ENCODE assay signal across 8 mouse cellular contexts in the genomic region with DNA sequence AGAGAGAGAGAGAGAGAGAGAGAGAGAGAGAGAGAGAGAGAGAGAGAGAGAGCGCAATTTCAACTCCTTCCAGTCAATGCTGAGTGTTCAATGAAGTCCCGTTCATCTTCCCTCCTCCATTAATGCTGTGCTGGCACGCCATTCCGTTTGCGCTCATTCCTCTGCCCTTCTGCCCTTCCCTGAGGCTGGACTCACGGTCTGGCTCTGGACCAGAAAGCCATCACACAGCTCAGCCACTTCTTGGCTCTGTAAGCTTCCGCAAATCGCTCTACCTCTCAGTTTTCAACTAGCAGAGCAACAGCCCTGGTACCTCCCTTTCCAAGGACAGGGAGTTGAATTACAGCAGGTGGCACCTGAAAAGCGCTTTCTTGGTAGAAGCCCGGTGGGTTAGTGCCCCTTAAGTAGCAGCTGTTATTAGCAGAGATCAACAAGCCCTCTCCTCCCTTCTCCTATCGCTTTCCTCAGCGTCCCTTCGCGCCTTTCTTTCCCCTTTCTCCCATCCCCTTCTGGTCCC. TPM values are rescaled to one million over a fixed set of nuclear protein-coding genes. Genes with fewer than 3 reads are reported as not detected.
DNase-seq lines count a peak whose midpoint lies in the region; ATAC-seq and TF ChIP-seq lines count a peak whose summit lies in the region.

No protein-coding gene starts in this region.

- DNase-seq in adrenal gland, postnatal 10 days = peak; percentile 36
- no peak for DNase-seq in adrenal gland, postnatal 4 days (ENCODE audit: low spot score in 2 of 2)
- peak; percentile 43 for DNase-seq in hindbrain, postnatal 0 days (ENCODE audit: low spot score)
- no peak for DNase-seq in urinary bladder, postnatal 10 days (ENCODE audit: low spot score)
- DNase-seq in frontal cortex, postnatal 10 days (ENCODE audit: low spot score in 2 of 2) = no peak

- no peaks in the 10 kb centered on the region for H3K9me3 ChIP-seq in embryonic facial prominence, embryonic 15.5 days (replicated peaks)
- H3K9me3 ChIP-seq in hindbrain, postnatal 0 days (ENCODE audit: low read length) = no peaks in the 10 kb centered on the region
- H3K9me3 ChIP-seq in liver, embryonic 12.5 days (replicated peaks) = no peaks in the 10 kb centered on the region
- no peaks in the 10 kb centered on the region for H3K9me3 ChIP-seq in neural tube, embryonic 13.5 days

- peak overlapping the region; percentile 53 for H3K4me2 ChIP-seq in embryonic facial prominence, embryonic 15.5 days (replicated peaks)
- H3K4me2 ChIP-seq in hindbrain, postnatal 0 days (ENCODE audit: low read depth, low read length) = peak overlapping the region; percentile 55
- peak overlapping the region; percentile 39 for H3K4me2 ChIP-seq in liver, embryonic 12.5 days
- H3K4me2 ChIP-seq in neural tube, embryonic 13.5 days = peak overlapping the region; percentile 50

- H3K9ac ChIP-seq in embryonic facial prominence, embryonic 15.5 days = no peak overlapping the region
- H3K9ac ChIP-seq in hindbrain, postnatal 0 days (replicated peaks; ENCODE audit: low read length) = 0 out of 2 replicates have a peak overlapping the region, but pooled peaks have one; percentile 3
- no peak overlapping the region for H3K9ac ChIP-seq in liver, embryonic 12.5 days
- peak overlapping the region; percentile 52; the same call in 1 of the 2 replicates for H3K9ac ChIP-seq in neural tube, embryonic 13.5 days

- H3K27ac ChIP-seq in embryonic facial prominence, embryonic 15.5 days (replicated peaks) = no peak overlapping the region
- H3K27ac ChIP-seq in hindbrain, postnatal 0 days = no peak overlapping the region
- H3K27ac ChIP-seq in liver, embryonic 12.5 days = no peak overlapping the region
- H3K27ac ChIP-seq in neural tube, embryonic 13.5 days (replicated peaks) = no peak overlapping the region

- H3K4me1 ChIP-seq in embryonic facial prominence, embryonic 15.5 days = peaks cover 9% of the 10 kb centered on the region; the same call in 1 of the 2 replicates
- H3K4me1 ChIP-seq in hindbrain, postnatal 0 days (ENCODE audit: insufficient read depth, low read length) = no peaks in the 10 kb centered on the region
- H3K4me1 ChIP-seq in liver, embryonic 12.5 days = no peaks in the 10 kb centered on the region
- H3K4me1 ChIP-seq in neural tube, embryonic 13.5 days (replicated peaks) = peaks cover 12% of the 10 kb centered on the region

- WGBS in embryonic facial prominence, embryonic 15.5 days = 3% methylated on average over 14 of the region's 14 CpGs
- 3% methylated on average over 14 of the region's 14 CpGs for WGBS in hindbrain, postnatal 0 days
- 6% methylated on average over 14 of the region's 14 CpGs for WGBS in liver, embryonic 12.5 days (ENCODE audit: insufficient replicate concordance)
- 1% methylated on average over 13 of the region's 14 CpGs for WGBS in neural tube, embryonic 13.5 days

- H3K4me3 ChIP-seq in embryonic facial prominence, embryonic 15.5 days (replicated peaks) = peak overlapping the region; percentile 35
- peak overlapping the region; percentile 34 for H3K4me3 ChIP-seq in hindbrain, postnatal 0 days (ENCODE audit: low read length)
- no peak overlapping the region for H3K4me3 ChIP-seq in liver, embryonic 12.5 days
- peak overlapping the region; percentile 25 for H3K4me3 ChIP-seq in neural tube, embryonic 13.5 days

- no peaks in the 10 kb centered on the region for H3K36me3 ChIP-seq in embryonic facial prominence, embryonic 15.5 days
- H3K36me3 ChIP-seq in hindbrain, postnatal 0 days (ENCODE audit: insufficient read depth, low read length) = no peaks in the 10 kb centered on the region
- no peaks in the 10 kb centered on the region for H3K36me3 ChIP-seq in liver, embryonic 12.5 days
- no peaks in the 10 kb centered on the region for H3K36me3 ChIP-seq in neural tube, embryonic 13.5 days

- H3K27me3 ChIP-seq in embryonic facial prominence, embryonic 15.5 days = peaks cover 20% of the 10 kb centered on the region
- no peaks in the 10 kb centered on the region for H3K27me3 ChIP-seq in hindbrain, postnatal 0 days (ENCODE audit: insufficient read depth, low read length)
- H3K27me3 ChIP-seq in liver, embryonic 12.5 days (replicated peaks) = peaks cover 28% of the 10 kb centered on the region
- H3K27me3 ChIP-seq in neural tube, embryonic 13.5 days = peaks cover 40% of the 10 kb centered on the region

- no peak for TF ChIP-seq CTCF in hindbrain, postnatal 0 days (IDR thresholded peaks at IDR 0.05; ENCODE audit: low read depth)

- no peak for ATAC-seq in embryonic facial prominence, embryonic 15.5 days (ENCODE audit: insufficient number of reproducible peaks, low FRiP score, low TSS enrichment, low read depth)
- ATAC-seq in hindbrain, postnatal 0 days = no peak
- no peak for ATAC-seq in liver, embryonic 12.5 days
- no peak for ATAC-seq in neural tube, embryonic 13.5 days (ENCODE audit: low read depth)

RNA-seq across cellular contexts. Expression of gene Crym, which starts 0.6 kb away (rescaled TPM):
- total RNA-seq in adrenal gland, postnatal 10 days (2021) = 1 to 10 TPM; 1.5 to 2.7 TPM
- total RNA-seq in adrenal gland, postnatal 4 days (2021) = 1 to 10 TPM; 3.6 to 4.5 TPM
- 36.9 and 38.1 TPM in 2 replicates for polyA plus RNA-seq in embryonic facial prominence, embryonic 15.5 days (2015; fragmentation: Nextera tagmentation; extraction: Ambion mirVana)
- total RNA-seq in hindbrain, postnatal 0 days (2014; rRNA removed) = 9.4 and 16.9 TPM in 2 replicates
- polyA plus RNA-seq in hindbrain, postnatal 0 days (2015; fragmentation: Nextera tagmentation; extraction: Ambion mirVana) = 8.1 and 8.7 TPM in 2 replicates
- 0.23 and 0.43 TPM in 2 replicates for polyA plus RNA-seq in liver, embryonic 12.5 days (2016; fragmentation: Nextera tagmentation; extraction: Ambion mirVana)
- polyA plus RNA-seq in neural tube, embryonic 13.5 days (2015; fragmentation: Nextera tagmentation; extraction: Ambion mirVana) = 5.6 and 5.9 TPM in 2 replicates

RNA-seq across cellular contexts. Expression of gene Abca14, which starts 2.5 kb away (rescaled TPM):
- not detected for total RNA-seq in adrenal gland, postnatal 10 days (2021)
- under 1 TPM in 1 of 2 experiments, not detected in 1; 0.25 TPM for total RNA-seq in adrenal gland, postnatal 4 days (2021)
- polyA plus RNA-seq in embryonic facial prominence, embryonic 15.5 days (2015; fragmentation: Nextera tagmentation; extraction: Ambion mirVana) = not detected in 2 replicates
- not detected in 2 replicates for total RNA-seq in hindbrain, postnatal 0 days (2014; rRNA removed)
- not detected in 2 replicates for polyA plus RNA-seq in hindbrain, postnatal 0 days (2015; fragmentation: Nextera tagmentation; extraction: Ambion mirVana)
- 0.43 TPM in 1 of 2 replicates, not detected in the other for polyA plus RNA-seq in liver, embryonic 12.5 days (2016; fragmentation: Nextera tagmentation; extraction: Ambion mirVana)
- polyA plus RNA-seq in neural tube, embryonic 13.5 days (2015; fragmentation: Nextera tagmentation; extraction: Ambion mirVana) = not detected in 2 replicates

RNA-seq across cellular contexts. Expression of gene Anks4b, which starts 27.6 kb away (rescaled TPM):
- 1 to 10 TPM; 1.1 to 2.5 TPM for total RNA-seq in adrenal gland, postnatal 10 days (2021)
- 1 to 10 TPM; 1.6 to 2.4 TPM for total RNA-seq in adrenal gland, postnatal 4 days (2021)
- 0.04 TPM in 1 of 2 replicates, not detected in the other for polyA plus RNA-seq in embryonic facial prominence, embryonic 15.5 days (2015; fragmentation: Nextera tagmentation; extraction: Ambion mirVana)
- total RNA-seq in hindbrain, postnatal 0 days (2014; rRNA removed) = not detected in 2 replicates
- polyA plus RNA-seq in hindbrain, postnatal 0 days (2015; fragmentation: Nextera tagmentation; extraction: Ambion mirVana) = not detected in 2 replicates
- 1.2 and 1.3 TPM in 2 replicates for polyA plus RNA-seq in liver, embryonic 12.5 days (2016; fragmentation: Nextera tagmentation; extraction: Ambion mirVana)
- polyA plus RNA-seq in neural tube, embryonic 13.5 days (2015; fragmentation: Nextera tagmentation; extraction: Ambion mirVana) = not detected in 2 replicates

RNA-seq across cellular contexts. Expression of gene Zp2, which starts 56.2 kb away (rescaled TPM):
- total RNA-seq in adrenal gland, postnatal 10 days (2021) = under 1 TPM in 1 of 2 experiments, not detected in 1; 0.33 TPM
- total RNA-seq in adrenal gland, postnatal 4 days (2021) = under 1 TPM in 1 of 2 experiments, not detected in 1; 0.22 TPM
- polyA plus RNA-seq in embryonic facial prominence, embryonic 15.5 days (2015; fragmentation: Nextera tagmentation; extraction: Ambion mirVana) = 0.09 TPM in 2 replicates
- total RNA-seq in hindbrain, postnatal 0 days (2014; rRNA removed) = not detected in 2 replicates
- polyA plus RNA-seq in hindbrain, postnatal 0 days (2015; fragmentation: Nextera tagmentation; extraction: Ambion mirVana) = not detected in 2 replicates
- polyA plus RNA-seq in liver, embryonic 12.5 days (2016; fragmentation: Nextera tagmentation; extraction: Ambion mirVana) = not detected in 2 replicates
- not detected in 2 replicates for polyA plus RNA-seq in neural tube, embryonic 13.5 days (2015; fragmentation: Nextera tagmentation; extraction: Ambion mirVana)

Comparison
In these comparisons a context has a peak if more than half of its experiments do, and no peak if none do; other contexts are left out.
1. DNase-seq: peak in adrenal gland, postnatal 10 days (single experiment) and hindbrain, postnatal 0 days (single experiment); none in adrenal gland, postnatal 4 days (0 of 2), urinary bladder, postnatal 10 days (single experiment) and frontal cortex, postnatal 10 days (0 of 2).
2. H3K9ac ChIP-seq: peak in hindbrain, postnatal 0 days (single experiment) and neural tube, embryonic 13.5 days (single experiment); none in embryonic facial prominence, embryonic 15.5 days (single experiment) and liver, embryonic 12.5 days (single experiment).
3. Peak in every context shown above with its lines, with median percentiles within 50 percentile points of each other: H3K4me2 ChIP-seq.